Mouse (Mus musculus): ENCODE data around the gene Smok3c. TPM values are rescaled to one million over a fixed set of nuclear protein-coding genes. Genes with fewer than 3 reads are reported as not detected.
"Not testable (repeated sequence)": the region's sequence is repeated elsewhere in the genome, so short reads cannot be mapped to it uniquely, and the experiment has no call there.

The Smok3c gene
- total RNA-seq, 4 experiments from 2014 or later: not detected

DNA sequence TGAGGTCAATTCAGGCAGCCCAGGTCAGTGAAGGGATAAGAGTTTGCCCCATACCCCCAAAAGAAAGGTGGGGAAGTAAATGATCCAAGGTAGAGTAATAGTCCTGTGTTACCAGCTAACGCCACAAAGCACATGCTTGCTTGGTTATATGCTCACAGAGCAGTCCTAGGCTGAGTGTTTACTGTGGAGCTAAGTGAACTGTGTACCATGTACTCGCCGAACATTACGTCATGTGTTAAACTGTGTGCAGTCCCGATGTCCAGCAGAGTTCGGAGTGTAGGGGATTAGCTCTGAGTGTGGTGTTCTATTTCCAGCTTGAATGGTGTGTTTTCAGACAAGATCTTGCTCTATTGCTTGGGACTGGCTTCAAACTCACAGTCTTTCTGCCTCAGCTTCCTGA is 41.5 kb downstream of the Smok3c start:
- DNase-seq (ENCODE audit: low spot score in 2 of 2): no peak

DNA sequence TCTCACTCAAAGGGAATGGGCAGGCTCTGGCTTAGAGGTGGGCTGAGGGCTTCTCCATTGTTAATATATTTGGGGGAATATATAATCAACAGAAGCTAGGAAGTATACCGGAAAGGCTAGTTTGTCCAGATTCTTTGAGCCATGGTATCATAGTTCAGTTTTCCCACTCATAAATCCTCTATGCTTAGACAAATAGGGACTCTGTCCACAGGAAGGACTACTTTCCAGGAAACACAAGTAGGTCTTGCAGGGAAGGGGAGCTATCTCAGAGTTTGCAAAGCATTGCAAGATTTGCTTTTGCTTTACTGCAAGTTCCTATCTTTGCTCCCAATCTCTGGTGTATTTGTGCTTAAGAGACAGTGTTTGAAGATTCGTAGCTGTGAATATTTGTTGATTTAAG is 52.0 kb downstream of the Smok3c start:
- DNase-seq (ENCODE audit: low spot score in 2 of 2): no peak

DNA sequence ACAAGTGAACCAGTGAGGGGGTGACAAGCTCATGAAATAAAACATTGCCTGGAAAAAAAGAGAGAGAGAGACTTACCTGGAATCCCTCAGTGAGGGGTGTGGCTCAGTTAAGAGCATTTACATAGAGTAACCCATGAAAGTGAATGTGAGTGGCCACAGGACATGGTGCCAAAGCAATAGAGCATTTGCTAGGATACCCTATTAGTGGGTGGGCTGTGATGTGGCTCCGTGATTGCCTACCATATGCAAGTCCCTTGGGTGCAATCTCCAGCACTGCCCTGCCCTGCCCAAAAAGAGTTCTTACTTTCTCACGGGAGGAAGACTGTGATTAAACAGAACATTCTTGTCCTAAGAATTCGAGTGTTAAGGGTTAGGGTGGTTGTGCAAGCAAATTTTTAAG is 54.1 kb downstream of the Smok3c start:
- no peak for DNase-seq (ENCODE audit: low spot score in 2 of 2)

DNA sequence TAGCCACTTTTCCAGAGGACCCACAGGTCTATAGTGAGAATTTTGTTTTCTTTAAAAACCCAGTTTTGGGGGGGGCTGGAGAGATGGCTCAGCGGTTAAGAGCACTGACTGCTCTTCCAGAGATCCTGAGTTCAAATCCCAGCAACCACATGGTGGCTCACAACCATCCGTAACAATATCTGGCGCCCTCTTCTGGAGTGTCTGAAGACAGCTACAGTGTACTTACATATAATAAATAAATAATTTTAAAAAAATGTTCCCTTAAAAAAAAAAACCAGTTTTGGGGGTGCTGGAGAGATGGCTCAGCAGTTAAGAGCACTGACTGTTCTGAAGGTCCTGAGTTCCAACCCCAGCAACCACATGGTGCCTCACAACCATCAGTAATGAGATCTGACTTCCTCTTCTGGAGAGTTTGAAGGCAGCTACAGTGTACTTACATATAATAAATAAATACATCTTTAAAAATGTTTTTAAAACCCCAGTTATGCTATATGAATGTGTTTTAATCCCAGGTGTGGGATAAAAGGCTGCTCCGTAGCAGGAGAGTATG is 56.9 kb downstream of the Smok3c start:
- DNase-seq (ENCODE audit: low spot score in 2 of 2): not testable (repeated sequence)

Other genes starting within 250 kb of the Smok3c start
- 1 to 10 TPM in 3 of 4 experiments, under 1 TPM in 1; 0.23 to 4.3 (median 2.6) TPM for gene Pilra, start 216.9 kb upstream of the Smok3c start, total RNA-seq (2022)
- under 1 TPM in 2 of 4 experiments, not detected in 2; 0.57 to 0.58 TPM for gene Pilrb1, start 195.1 kb upstream of the Smok3c start, total RNA-seq (2022)
- gene Pilrb2, start 181.4 kb upstream of the Smok3c start, total RNA-seq (2022): under 1 TPM in 1 of 4 experiments, not detected in 3; 0.27 TPM
- gene Cyp3a13, start 131.6 kb upstream of the Smok3c start, total RNA-seq (2022): under 1 TPM; 0.14 to 0.49 (median 0.31) TPM
- 10 to 100 TPM; 21.7 to 35.9 (median 28.1) TPM for gene Gjc3, start 90.1 kb upstream of the Smok3c start, total RNA-seq (2022)
- gene Azgp1, start 71.7 kb upstream of the Smok3c start, total RNA-seq (2022): not detected
- not detected for gene Smok3a, start 31.9 kb upstream of the Smok3c start, total RNA-seq (2022)
- gene Smok3b, start 31.8 kb upstream of the Smok3c start, total RNA-seq (2022): not detected
- 10 to 100 TPM; 40.0 to 46.4 (median 43.2) TPM for gene Zkscan1, start 31.9 kb downstream of the Smok3c start, total RNA-seq (2022)
- 10 to 100 TPM; 13.4 to 17.5 (median 15.9) TPM for gene Zscan21, start 63.7 kb downstream of the Smok3c start, total RNA-seq (2022)
- gene Zfp113, start 102.5 kb downstream of the Smok3c start, total RNA-seq (2022): 10 to 100 TPM; 10.1 to 14.6 (median 13.2) TPM
- 100 to 1,000 TPM; 132 to 137 (median 134) TPM for gene Cops6, start 107.9 kb downstream of the Smok3c start, total RNA-seq (2022)
- 10 to 100 TPM; 24.7 to 32.5 (median 28.9) TPM for gene Ap4m1, start 118.8 kb downstream of the Smok3c start, total RNA-seq (2022)
- 10 to 100 TPM; 14.1 to 17.9 (median 16.0) TPM for gene Mcm7, start 119.2 kb downstream of the Smok3c start, total RNA-seq (2022)
- 10 to 100 TPM; 37.9 to 42.7 (median 39.1) TPM for gene Taf6, start 134.3 kb downstream of the Smok3c start, total RNA-seq (2022)
- gene Cnpy4, start 134.3 kb downstream of the Smok3c start, total RNA-seq (2022): 10 to 100 TPM; 12.1 to 14.7 (median 13.6) TPM
- 10 to 100 TPM in 2 of 4 experiments, 1 to 10 TPM in 2; 7.4 to 11.1 (median 9.5) TPM for gene Mblac1, start 141.1 kb downstream of the Smok3c start, total RNA-seq (2022)
- gene Nxpe5, start 172.7 kb downstream of the Smok3c start, total RNA-seq (2022): under 1 TPM in 2 of 4 experiments, not detected in 2; 0.19 to 0.37 TPM
- gene Lamtor4, start 202.3 kb downstream of the Smok3c start, total RNA-seq (2022): 10 to 100 TPM; 51.6 to 61.3 (median 58.0) TPM
- gene BC037034, start 210.8 kb downstream of the Smok3c start, total RNA-seq (2022): 10 to 100 TPM; 64.7 to 74.1 (median 70.8) TPM
- 1 to 10 TPM; 2.9 to 5.2 (median 4.0) TPM for gene Gal3st4, start 219.6 kb downstream of the Smok3c start, total RNA-seq (2022)
- not detected for gene Gm43720, start 226.8 kb downstream of the Smok3c start, total RNA-seq (2022)
- gene Gpc2, start 226.8 kb downstream of the Smok3c start, total RNA-seq (2022): 1 to 10 TPM; 1.5 to 2.2 (median 1.8) TPM
- 1 to 10 TPM in 2 of 4 experiments, under 1 TPM in 2; 0.33 to 2.7 (median 1.1) TPM for gene Stag3, start 227.0 kb downstream of the Smok3c start, total RNA-seq (2022)

Measured in layer of hippocampus, adult 8-10 months (tissue).